Mouse (Mus musculus) bone marrow macrophage, adult 2 months (primary cell): ENCODE data around the gene Rpgrip1l.

Experiments
- CTCF ChIP-seq: IDR thresholded peaks from 2 replicates; pipeline ENCODE4 v1.5.1; 2012; ENCODE audit warnings: low read depth, mild to moderate bottlenecking, low read length, moderate library complexity
- POLR2A ChIP-seq: IDR thresholded peaks from 2 replicates; pipeline ENCODE4 v1.6.1; 2012; ENCODE audit warnings: mild to moderate bottlenecking, low read depth, low read length, borderline replicate concordance

- TF ChIP-seq CTCF: no peak
- no peak for TF ChIP-seq POLR2A
These were observed 119.0 kb downstream of the Rpgrip1l start for GRCm38 (mm10) chr8:91194081-91194480.
